10 mouse cellular contexts compared by ENCODE assay signal in the genomic region with DNA sequence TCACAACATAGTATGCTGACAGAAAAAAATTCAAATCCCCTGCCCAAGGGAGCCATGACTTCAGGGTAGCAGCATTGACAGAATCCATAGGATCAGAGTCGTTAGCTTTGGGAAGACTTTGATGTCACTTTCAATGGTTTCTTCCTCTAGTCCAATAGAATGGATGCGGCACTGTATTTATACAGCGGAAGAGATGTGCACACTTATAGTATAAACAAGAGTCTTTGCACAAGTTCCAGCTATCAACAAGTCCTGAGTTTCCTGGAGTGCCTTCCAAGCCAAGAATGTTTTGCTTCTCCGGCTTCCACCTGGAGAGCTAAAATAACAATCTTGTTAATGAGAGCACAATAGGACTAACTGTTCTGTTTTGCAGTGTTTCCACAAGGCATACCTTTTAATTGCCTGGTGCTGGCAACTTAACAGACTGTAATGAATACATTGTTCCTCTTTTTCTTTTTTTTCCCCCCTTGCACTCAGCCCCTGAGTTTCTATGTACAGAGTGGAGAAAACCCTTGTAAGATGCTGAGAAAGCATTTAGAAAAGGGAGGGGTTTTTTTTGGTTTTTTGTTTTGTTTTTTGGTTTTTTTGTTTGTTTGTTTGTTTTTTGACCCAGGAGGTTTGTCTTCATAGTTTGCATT.
DNase-seq lines count a peak whose midpoint lies in the region; ATAC-seq and TF ChIP-seq lines count a peak whose summit lies in the region.
"Had no signal": no experiment of that assay in that cellular context is flagged by ENCODE, and none has a peak within 500 bp of the region (broad histone marks: within the 10 kb centered on the region; RNA-seq: fewer than 3 reads in every experiment).

No protein-coding gene starts in this region.

- 0 out of 2 replicates have a peak, but pooled peaks have one; percentile 45 for TF ChIP-seq EP300 in lung, postnatal 0 days (IDR thresholded peaks at IDR 0.05)

- TF ChIP-seq CTCF in lung, postnatal 0 days (IDR thresholded peaks at IDR 0.05): no peak

- no peak for ATAC-seq in embryonic facial prominence, embryonic 12.5 days (ENCODE audit: insufficient number of reproducible peaks, insufficient read depth, low FRiP score, low TSS enrichment)
- no peak for ATAC-seq in lung, postnatal 0 days
- ATAC-seq in hindbrain, embryonic 12.5 days (ENCODE audit: low FRiP score): no peak
- ATAC-seq in neural tube, embryonic 13.5 days (ENCODE audit: low read depth): no peak
- ATAC-seq: Patski had no signal

- no peaks in the 10 kb centered on the region for H3K27me3 ChIP-seq in embryonic facial prominence, embryonic 12.5 days
- no peaks in the 10 kb centered on the region for H3K27me3 ChIP-seq in embryonic facial prominence, embryonic 10.5 days (replicated peaks; ENCODE audit: low read depth, poor library complexity, severe bottlenecking)
- no peaks in the 10 kb centered on the region for H3K27me3 ChIP-seq in lung, postnatal 0 days (replicated peaks; ENCODE audit: insufficient read depth, low read length)
- H3K27me3 ChIP-seq in hindbrain, embryonic 12.5 days: no peaks in the 10 kb centered on the region
- no peaks in the 10 kb centered on the region for H3K27me3 ChIP-seq in neural tube, embryonic 13.5 days

- no peak overlapping the region for H3K9ac ChIP-seq in embryonic facial prominence, embryonic 12.5 days
- no peak overlapping the region for H3K9ac ChIP-seq in lung, postnatal 0 days (replicated peaks; ENCODE audit: low read depth)
- no peak overlapping the region for H3K9ac ChIP-seq in hindbrain, embryonic 12.5 days
- no peak overlapping the region for H3K9ac ChIP-seq in neural tube, embryonic 13.5 days

- no peak overlapping the region; the same call in 1 of the 2 replicates for H3K4me3 ChIP-seq in embryonic facial prominence, embryonic 12.5 days
- no peak overlapping the region for H3K4me3 ChIP-seq in embryonic facial prominence, embryonic 10.5 days
- no peak overlapping the region for H3K4me3 ChIP-seq in lung, postnatal 0 days (ENCODE audit: low read depth, low read length)
- no peak overlapping the region for H3K4me3 ChIP-seq in hindbrain, embryonic 12.5 days
- H3K4me3 ChIP-seq in neural tube, embryonic 13.5 days: no peak overlapping the region

- H3K4me1 ChIP-seq in embryonic facial prominence, embryonic 12.5 days: peaks cover 14% of the 10 kb centered on the region; the same call in 1 of the 2 replicates
- H3K4me1 ChIP-seq in embryonic facial prominence, embryonic 10.5 days: peaks cover 28% of the 10 kb centered on the region
- H3K4me1 ChIP-seq in lung, postnatal 0 days (ENCODE audit: insufficient read depth, low read depth, low read length): no peaks in the 10 kb centered on the region
- 0 out of 2 replicates have a peak, but pooled peaks cover 2% of the 10 kb centered on the region for H3K4me1 ChIP-seq in hindbrain, embryonic 12.5 days
- peaks cover 16% of the 10 kb centered on the region for H3K4me1 ChIP-seq in neural tube, embryonic 13.5 days (replicated peaks)

- H3K4me2 ChIP-seq in embryonic facial prominence, embryonic 12.5 days (replicated peaks): peak overlapping the region; percentile 38; the same call in 1 of the 2 replicates
- no peak overlapping the region for H3K4me2 ChIP-seq in lung, postnatal 0 days (replicated peaks; ENCODE audit: low read depth, low read length)
- H3K4me2 ChIP-seq in hindbrain, embryonic 12.5 days (replicated peaks): peak overlapping the region; percentile 39; the same call in 1 of the 2 replicates
- peak overlapping the region; percentile 46 for H3K4me2 ChIP-seq in neural tube, embryonic 13.5 days

- 32% methylated on average over 4 of the region's 4 CpGs for WGBS in embryonic facial prominence, embryonic 12.5 days
- 39% methylated on average over 4 of the region's 4 CpGs for WGBS in embryonic facial prominence, embryonic 10.5 days
- 13% methylated on average over 4 of the region's 4 CpGs for WGBS in lung, postnatal 0 days
- WGBS in hindbrain, embryonic 12.5 days: 50% methylated on average over 4 of the region's 4 CpGs
- WGBS in neural tube, embryonic 13.5 days: 51% methylated on average over 4 of the region's 4 CpGs

- H3K27ac ChIP-seq in embryonic facial prominence, embryonic 12.5 days: no peak overlapping the region
- no peak overlapping the region for H3K27ac ChIP-seq in embryonic facial prominence, embryonic 10.5 days (replicated peaks)
- no peak overlapping the region for H3K27ac ChIP-seq in lung, postnatal 0 days (ENCODE audit: low read length)
- H3K27ac ChIP-seq in hindbrain, embryonic 12.5 days: no peak overlapping the region
- H3K27ac ChIP-seq in neural tube, embryonic 13.5 days (replicated peaks): no peak overlapping the region

- H3K9me3 ChIP-seq in embryonic facial prominence, embryonic 12.5 days: no peaks in the 10 kb centered on the region
- H3K9me3 ChIP-seq in embryonic facial prominence, embryonic 10.5 days: no peaks in the 10 kb centered on the region
- H3K9me3 ChIP-seq in lung, postnatal 0 days (ENCODE audit: low read length): no peaks in the 10 kb centered on the region
- no peaks in the 10 kb centered on the region for H3K9me3 ChIP-seq in hindbrain, embryonic 12.5 days (replicated peaks)
- no peaks in the 10 kb centered on the region for H3K9me3 ChIP-seq in neural tube, embryonic 13.5 days

- H3K36me3 ChIP-seq in embryonic facial prominence, embryonic 12.5 days: no peaks in the 10 kb centered on the region
- H3K36me3 ChIP-seq in embryonic facial prominence, embryonic 10.5 days (replicated peaks): no peaks in the 10 kb centered on the region
- no peaks in the 10 kb centered on the region for H3K36me3 ChIP-seq in lung, postnatal 0 days (ENCODE audit: insufficient read depth, low read length)
- H3K36me3 ChIP-seq in hindbrain, embryonic 12.5 days: no peaks in the 10 kb centered on the region
- H3K36me3 ChIP-seq in neural tube, embryonic 13.5 days: no peaks in the 10 kb centered on the region

- DNase-seq in embryonic facial prominence, embryonic 10.5 days (ENCODE audit: low spot score): no peak
- DNase-seq in lung, postnatal 0 days (ENCODE audit: low spot score): peak; percentile 35
- no peak for DNase-seq in lung, adult 18-20 months
- DNase-seq in embryo, embryonic 10.5 days (ENCODE audit: low spot score): no peak
- no peak for DNase-seq in layer of hippocampus, postnatal 10 days (ENCODE audit: low spot score in 2 of 2)
- DNase-seq: gastrocnemius, postnatal 36 days had no signal
